Mouse (Mus musculus) MEL (cell line): Measurements from ENCODE around the gene Gm6096.

Experiments used
- CHD2 ChIP-seq: IDR thresholded peaks from 2 replicates; pipeline ENCODE4 v1.6.1; 2011; ENCODE audit warnings: low read length, improper control_type of control experiment
- EP300 ChIP-seq, 2 experiments: IDR thresholded peaks; 2 replicates each; pipeline ENCODE4 v1.6.1; 2011; ENCODE audit warnings: improper control_type of control experiment in 2 of 2, low read length in 2 of 2, low read depth in 1 of 2, mild to moderate bottlenecking in 1 of 2
- HCFC1 ChIP-seq: IDR thresholded peaks from 2 replicates; pipeline ENCODE4 v1.6.1; 2012; ENCODE audit warnings: low read depth, mild to moderate bottlenecking, inconsistent platforms, low read length, improper control_type of control experiment, moderate library complexity
- KAT2A ChIP-seq: conservative IDR thresholded peaks from 2 replicates; pipeline ENCODE4 v1.6.1; 2012; ENCODE audit warnings: low read depth, low read length, improper control_type of control experiment, inconsistent platforms
- MAZ ChIP-seq: IDR thresholded peaks from 2 replicates; pipeline ENCODE4 v1.6.1; 2012; ENCODE audit warnings: low read depth, mild to moderate bottlenecking, inconsistent platforms, low read length, improper control_type of control experiment
- NRF1 ChIP-seq: IDR thresholded peaks from 2 replicates; pipeline ENCODE4 v1.6.1; 2014; ENCODE audit warnings: low read depth, mild to moderate bottlenecking, inconsistent platforms, low read length, improper control_type of control experiment, moderate library complexity; ENCODE audit not compliant: poor library complexity, insufficient read depth, severe bottlenecking
- POLR2A ChIP-seq, 2 experiments: IDR thresholded peaks; 2 replicates each; pipeline ENCODE4 v1.6.1; 2011 to 2012; ENCODE audit warnings: low read length in 2 of 2, mild to moderate bottlenecking in 2 of 2, control low read depth in 1 of 2, improper control_type of control experiment in 1 of 2, low read depth in 1 of 2, moderate library complexity in 1 of 2; ENCODE audit not compliant: control insufficient read depth in 1 of 2, insufficient read depth in 1 of 2, poor library complexity in 1 of 2
- USF1 ChIP-seq: IDR thresholded peaks from 2 replicates; pipeline ENCODE4 v1.6.1; 2014; ENCODE audit warnings: low read depth, mild to moderate bottlenecking, inconsistent platforms, low read length, improper control_type of control experiment, moderate library complexity
- ZC3H11A ChIP-seq: IDR thresholded peaks from 2 replicates; pipeline ENCODE4 v1.6.1; 2012; ENCODE audit warnings: low read depth, mild to moderate bottlenecking, inconsistent platforms, low read length, improper control_type of control experiment
- ZMIZ1 ChIP-seq: IDR thresholded peaks from 2 replicates; pipeline ENCODE4 v1.6.1; 2012; ENCODE audit warnings: low read depth, mild to moderate bottlenecking, inconsistent platforms, low read length, improper control_type of control experiment, moderate library complexity

DNA sequence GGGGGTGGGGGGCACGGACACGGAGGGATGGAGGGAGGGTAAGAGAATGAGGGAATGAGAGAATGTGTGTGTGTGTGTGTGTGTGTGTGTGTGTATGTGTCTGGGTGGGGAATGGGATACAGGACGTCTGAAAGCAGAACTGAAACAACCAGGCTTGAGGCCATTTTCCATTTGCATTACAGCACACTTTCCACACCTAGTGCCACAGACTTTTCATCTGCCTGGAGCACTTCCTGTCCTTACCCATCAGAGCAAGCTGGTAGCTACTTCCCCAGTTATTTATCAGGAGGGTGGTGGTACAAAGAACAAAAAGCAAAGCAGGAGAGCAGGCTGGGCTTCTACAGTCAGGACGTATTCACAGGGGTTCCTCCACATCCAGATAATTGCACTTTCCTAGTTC, 21.6 kb downstream of the Gm6096 start:
- TF ChIP-seq MAZ (no peak), ZMIZ1 (no peak), ZC3H11A (no peak), CHD2 (no peak), KAT2A (no peak), USF1 (no peak), NRF1 (no peak), HCFC1 (no peak), POLR2A (IDR thresholded peaks at IDR 0.05; ENCODE audit: control insufficient read depth in 1 of 2, insufficient read depth in 1 of 2, low read depth in 1 of 2, low read length in 2 of 2, poor library complexity in 1 of 2) (no peak), EP300 (IDR thresholded peaks at IDR 0.05; ENCODE audit: low read depth in 1 of 2, low read length in 2 of 2) (no peak)
